Mouse (Mus musculus): Measurements from ENCODE around the gene Znrf2.

- no peak for TF ChIP-seq CTCF (IDR thresholded peaks at IDR 0.05; ENCODE audit: extremely low read depth, insufficient read depth, insufficient read length, insufficient replicate concordance)
- TF ChIP-seq POLR2A (IDR thresholded peaks at IDR 0.05; ENCODE audit: low read depth, low read length): no peak
Measured at GRCm38 (mm10) chr6:54804066-54804864, 12.5 kb upstream of the Znrf2 start.

Measured in spleen, adult 2 months (tissue).